Mouse (Mus musculus) midbrain, embryonic 14.5 days (tissue): Measurements from ENCODE around the gene Cd37. TPM values are rescaled to one million over a fixed set of nuclear protein-coding genes. Genes with fewer than 3 reads are reported as not detected.

Experiments used
- ATAC-seq: fragments of 200-750 bp; cut with Nextera tagmentation; 2 replicates; pipeline ENCODE4 v1.8.0; 2017; ENCODE audit warnings: moderate number of reproducible peaks, moderate library complexity; ENCODE audit not compliant: low FRiP score, low TSS enrichment
- DNase-seq: peaks from one replicate; pipeline ENCODE4 v3.0.0-alpha.2; 2015
- H3K27ac ChIP-seq: fragments of 300-500 bp; sonication (generic); replicated peaks from 2 replicates; pipeline ENCODE4 v1.5.1; 2014; ENCODE audit warnings: mild to moderate bottlenecking, low read depth, low read length, moderate library complexity
- H3K27me3 ChIP-seq: fragments of 300-500 bp; sonication (generic); 2 replicates; pipeline ENCODE4 v1.6.1; 2014; ENCODE audit warnings: low read length, control low read depth, mixed read lengths; ENCODE audit not compliant: control insufficient read depth, insufficient read depth
- H3K36me3 ChIP-seq: fragments of 300-500 bp; sonication (generic); 2 replicates; pipeline ENCODE4 v1.6.1; 2014; ENCODE audit warnings: low read length, control low read depth; ENCODE audit not compliant: control insufficient read depth, insufficient read depth
- H3K4me1 ChIP-seq: fragments of 300-500 bp; sonication (generic); 2 replicates; pipeline ENCODE4 v1.6.1; 2014; ENCODE audit warnings: mild to moderate bottlenecking, antibody characterized with exemption, low read length, control low read depth; ENCODE audit not compliant: control insufficient read depth, insufficient read depth
- H3K4me2 ChIP-seq: fragments of 300-500 bp; sonication (generic); 2 replicates; pipeline ENCODE4 v1.6.1; 2014; ENCODE audit warnings: mild to moderate bottlenecking, low read length, moderate library complexity
- H3K4me3 ChIP-seq: fragments of 300-500 bp; sonication (generic); replicated peaks from 2 replicates; pipeline ENCODE4 v1.5.1; 2014; ENCODE audit warnings: low read depth, low read length
- H3K9ac ChIP-seq: fragments of 300-500 bp; sonication (generic); replicated peaks from 2 replicates; pipeline ENCODE4 v1.6.1; 2014; ENCODE audit warnings: mild to moderate bottlenecking, low read length, moderate library complexity
- H3K9me3 ChIP-seq: fragments of 300-500 bp; sonication (generic); 2 replicates; pipeline ENCODE4 v1.6.1; 2016; ENCODE audit warnings: low read length, control low read depth, mixed read lengths; ENCODE audit not compliant: control insufficient read depth
- WGBS: fragments of 180-500 bp; shearing (Covaris S2); extraction: QIAGEN DNeasy Blood & Tissue Kit; methylation state at CpG from one replicate; pipeline ENCODE4 v1.1.7; 2014; 5-methylcytosine and 5-hydroxymethylcytosine counted together
- polyA plus RNA-seq: library from polyadenylated mRNA; unstranded; fragments of >200 nt; fragmentation: Nextera tagmentation; extraction: Ambion mirVana; gene quantifications from 2 replicates; pipeline ENCODE4 v1.2.1, GENCODE M21; 2014

Gene Cd37
- polyA plus RNA-seq, 1 experiment from 2014 or later, result 0.76 TPM

- Histone ChIP-seq H3K9me3 (no peaks in the 10 kb centered on the region), H3K27ac (no peak overlapping the region), H3K9ac (no peak overlapping the region), H3K36me3 (peaks cover 21% of the 10 kb centered on the region), H3K4me2 (no peak overlapping the region), H3K4me3 (no peak overlapping the region), H3K27me3 (no peaks in the 10 kb centered on the region), H3K4me1 (peaks cover 14% of the 10 kb centered on the region; the same call in 1 of the 2 replicates)
- DNase-seq, result no peak
- ATAC-seq, result no peak
- 88% methylated on average over 11 of the region's 11 CpGs for WGBS
These were observed 7.0 kb downstream of the Cd37 start for GRCm38 (mm10) chr7:45231941-45232340.

GRCm38 (mm10) chr7:45231192-45231591 lies 7.7 kb downstream of the Cd37 start:
- Histone ChIP-seq H3K9me3 (no peaks in the 10 kb centered on the region), H3K9ac (no peak overlapping the region), H3K36me3 (peaks cover 27% of the 10 kb centered on the region), H3K27me3 (no peaks in the 10 kb centered on the region), H3K27ac (no peak overlapping the region), H3K4me1 (peaks cover 14% of the 10 kb centered on the region; the same call in 1 of the 2 replicates), H3K4me2 (no peak overlapping the region), H3K4me3 (no peak overlapping the region)
- no peak for ATAC-seq
- 91% methylated on average over 12 of the region's 12 CpGs for WGBS
- no peak for DNase-seq

GRCm38 (mm10) chr7:45229459-45230203 lies 9.3 kb downstream of the Cd37 start:
- no peak overlapping the region for H3K9ac ChIP-seq
- no peak for ATAC-seq
- H3K4me3 ChIP-seq, result no peak overlapping the region
- H3K27me3 ChIP-seq, result no peaks in the 10 kb centered on the region
- H3K4me2 ChIP-seq, result no peak overlapping the region
- H3K4me1 ChIP-seq, result peaks cover 5% of the 10 kb centered on the region; the same call in 1 of the 2 replicates
- no peaks in the 10 kb centered on the region for H3K9me3 ChIP-seq
- no peak overlapping the region for H3K27ac ChIP-seq
- 89% methylated on average over 7 of the region's 7 CpGs for WGBS
- peaks cover 27% of the 10 kb centered on the region for H3K36me3 ChIP-seq
- DNase-seq, result no peak

- Histone ChIP-seq H3K4me1 (peaks cover under 1% of the 10 kb centered on the region; the same call in 1 of the 2 replicates), H3K27me3 (no peaks in the 10 kb centered on the region), H3K4me2 (no peak overlapping the region), H3K9ac (no peak overlapping the region), H3K27ac (no peak overlapping the region), H3K36me3 (peaks cover 27% of the 10 kb centered on the region), H3K9me3 (no peaks in the 10 kb centered on the region), H3K4me3 (no peak overlapping the region)
- ATAC-seq (no peak), DNase-seq (no peak)
- WGBS, result 99% methylated on average over 8 of the region's 8 CpGs
These were observed 9.9 kb downstream of the Cd37 start for GRCm38 (mm10) chr7:45229046-45229445.

- DNase-seq, result no peak
- H3K4me3 ChIP-seq, result no peak overlapping the region
- no peaks in the 10 kb centered on the region for H3K9me3 ChIP-seq
- peaks cover 30% of the 10 kb centered on the region for H3K36me3 ChIP-seq
- no peaks in the 10 kb centered on the region for H3K27me3 ChIP-seq
- 96% methylated on average over 18 of the region's 18 CpGs for WGBS
- H3K4me1 ChIP-seq, result no peaks in the 10 kb centered on the region
- no peak overlapping the region for H3K9ac ChIP-seq
- H3K4me2 ChIP-seq, result no peak overlapping the region
- ATAC-seq, result no peak
- H3K27ac ChIP-seq, result no peak overlapping the region
These were observed 10.4 kb downstream of the Cd37 start for GRCm38 (mm10) chr7:45228548-45228947.

- no peaks in the 10 kb centered on the region for H3K9me3 ChIP-seq
- H3K27me3 ChIP-seq, result no peaks in the 10 kb centered on the region
- WGBS, result 99% methylated on average over 5 of the region's 5 CpGs
- no peak overlapping the region for H3K4me3 ChIP-seq
- H3K9ac ChIP-seq, result no peak overlapping the region
- H3K4me1 ChIP-seq, result no peaks in the 10 kb centered on the region
- DNase-seq (no peak), ATAC-seq (no peak)
- no peak overlapping the region for H3K4me2 ChIP-seq
- H3K36me3 ChIP-seq, result peaks cover 32% of the 10 kb centered on the region
- H3K27ac ChIP-seq, result no peak overlapping the region
These were observed 12.5 kb downstream of the Cd37 start for GRCm38 (mm10) chr7:45226421-45226820.

GRCm38 (mm10) chr7:45224826-45225225 lies 14.1 kb downstream of the Cd37 start:
- Histone ChIP-seq H3K4me3 (no peak overlapping the region), H3K4me2 (no peak overlapping the region), H3K9me3 (no peaks in the 10 kb centered on the region), H3K27me3 (no peaks in the 10 kb centered on the region), H3K27ac (no peak overlapping the region), H3K36me3 (peaks cover 32% of the 10 kb centered on the region), H3K9ac (no peak overlapping the region), H3K4me1 (no peaks in the 10 kb centered on the region)
- WGBS, result 95% methylated on average over 7 of the region's 7 CpGs
- ATAC-seq, result no peak
- DNase-seq, result no peak

- no peak overlapping the region for H3K4me3 ChIP-seq
- peaks cover 17% of the 10 kb centered on the region for H3K36me3 ChIP-seq
- no peak overlapping the region for H3K27ac ChIP-seq
- no peaks in the 10 kb centered on the region for H3K27me3 ChIP-seq
- no peak for DNase-seq
- no peak overlapping the region for H3K4me2 ChIP-seq
- 90% methylated on average over 2 of the region's 2 CpGs for WGBS
- H3K9ac ChIP-seq, result no peak overlapping the region
- ATAC-seq, result no peak
- H3K4me1 ChIP-seq, result peaks cover 9% of the 10 kb centered on the region; the same call in 1 of the 2 replicates
- no peaks in the 10 kb centered on the region for H3K9me3 ChIP-seq
These were observed 17.2 kb downstream of the Cd37 start for GRCm38 (mm10) chr7:45221680-45222079.
